Mouse (Mus musculus) adrenal gland, adult (tissue): ENCODE results near the gene Fam118b.

Source experiments
- DNase-seq, 2 experiments: peaks; one replicate each; pipeline ENCODE4 v3.0.0; 2022 to 2023; ENCODE audit warnings: low spot score in 1 of 2; ENCODE audit not compliant: inconsistent age in 2 of 2

The Fam118b gene

DNA sequence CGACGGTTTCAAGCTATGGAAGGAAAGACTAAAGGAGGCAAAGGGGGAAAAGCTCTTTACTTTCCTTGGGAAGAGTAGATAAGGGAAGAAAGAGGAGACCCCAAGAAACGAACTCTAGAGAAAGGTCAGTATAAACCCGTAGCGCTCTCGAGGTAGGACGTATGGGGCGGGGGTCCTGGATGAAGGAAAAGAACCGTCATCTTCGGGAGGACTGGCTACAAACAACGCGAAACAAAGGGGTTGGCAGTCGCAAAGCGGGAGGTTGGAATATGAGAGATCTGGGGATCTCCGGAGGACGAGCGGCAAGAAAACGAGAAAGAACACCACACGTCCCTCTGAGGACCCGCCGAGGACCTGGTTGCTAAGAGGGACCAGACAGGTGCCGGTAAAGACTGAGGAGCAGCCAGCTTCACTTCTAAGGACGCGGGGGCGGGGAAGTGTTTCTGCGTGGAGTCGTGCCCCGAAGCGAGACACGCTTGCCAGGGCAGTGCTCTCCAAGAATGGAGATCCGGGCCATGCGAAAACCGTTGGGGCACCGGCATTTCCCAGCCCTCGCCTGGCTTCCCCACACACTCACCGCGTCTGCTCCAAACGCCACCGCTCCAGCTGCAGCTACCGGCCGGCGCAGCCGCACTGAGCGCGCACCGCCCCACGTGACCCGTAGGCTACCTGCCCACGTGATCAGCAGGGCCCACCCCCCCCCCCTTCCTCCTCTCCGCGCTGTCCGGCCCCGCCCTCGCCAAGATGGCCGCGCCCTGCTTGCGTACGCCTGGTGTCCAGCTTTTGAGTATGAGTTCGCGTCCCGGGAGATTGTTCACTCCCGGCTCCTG, at the start of gene Fam118b, which contains the start of gene Rpusd4:
Fam118b (minus strand) TSS at position 660 of the 830 bp plus-strand sequence.
Rpusd4 (plus strand) TSS at position 720 of the 830 bp plus-strand sequence.
- DNase-seq: peak; percentile 93 to 96

GRCm38 (mm10) chr9:35316771-35317211, 49.2 kb upstream of the Fam118b start:
- DNase-seq: no peak

DNA sequence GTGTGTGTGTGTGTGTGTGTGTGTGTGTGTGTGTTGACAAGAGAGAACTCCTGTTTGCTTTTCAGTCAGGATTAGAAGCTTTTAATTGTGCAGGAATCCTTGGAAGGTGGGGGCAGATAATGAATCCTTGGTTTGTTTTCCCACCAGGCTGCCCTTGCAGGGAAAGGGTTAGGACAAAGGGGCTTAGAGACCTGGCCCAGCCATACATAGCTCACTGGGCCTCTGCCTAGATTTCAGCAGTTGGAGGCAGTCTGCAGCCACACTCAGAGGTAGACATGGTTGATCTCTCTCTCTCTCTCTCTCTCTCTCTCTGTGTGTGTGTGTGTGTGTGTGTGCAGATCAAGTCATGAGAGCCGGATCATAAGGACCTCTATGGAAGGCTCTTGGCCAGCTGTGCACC, 46.6 kb upstream of the Fam118b start:
- DNase-seq: no peak

DNA sequence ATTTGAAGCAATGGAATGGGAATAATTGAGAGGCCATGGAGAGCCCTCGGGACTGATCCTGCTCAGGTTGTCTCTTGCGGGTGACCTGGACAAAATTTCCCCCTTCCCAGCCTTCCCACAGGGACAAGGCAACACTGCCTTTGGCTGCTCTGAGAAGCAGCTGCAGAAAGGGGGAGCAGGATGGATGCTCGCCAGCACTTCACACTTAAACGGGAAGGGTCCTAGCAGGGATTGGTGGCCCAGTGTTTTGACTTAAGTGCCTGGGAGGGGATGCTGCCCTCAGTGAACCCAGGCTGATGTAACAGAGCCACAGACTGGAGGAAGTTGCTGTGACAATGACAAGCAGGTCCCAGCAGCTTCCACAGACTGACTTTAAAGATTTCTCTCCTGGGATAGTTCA, 46.0 kb upstream of the Fam118b start:
- DNase-seq: no peak

GRCm38 (mm10) chr9:35312516-35312915, 44.9 kb upstream of the Fam118b start:
- DNase-seq: no peak

GRCm38 (mm10) chr9:35310377-35310776, 42.8 kb upstream of the Fam118b start:
- DNase-seq: no peak

GRCm38 (mm10) chr9:35307461-35307860, 39.9 kb upstream of the Fam118b start:
- DNase-seq: no peak

DNA sequence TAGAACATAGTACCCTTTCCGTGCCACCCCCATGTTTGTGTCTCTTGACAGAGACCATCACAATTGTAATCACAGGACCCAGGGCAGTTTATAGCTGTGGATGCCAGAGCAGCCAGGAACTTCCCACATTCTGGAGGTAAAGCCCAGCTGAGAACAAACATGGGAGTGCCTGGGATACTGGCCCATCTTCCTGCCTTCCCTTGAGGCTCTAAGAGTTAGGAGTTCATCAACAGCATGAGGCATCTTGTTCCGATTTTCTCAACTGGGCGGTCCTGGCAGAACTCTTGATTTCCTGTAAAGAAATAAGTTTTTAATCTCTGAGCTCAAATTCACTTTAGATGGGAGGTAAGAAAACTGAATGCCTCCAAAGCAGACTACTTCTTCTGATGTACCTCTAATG, 34.6 kb upstream of the Fam118b start:
- no peak for DNase-seq

DNA sequence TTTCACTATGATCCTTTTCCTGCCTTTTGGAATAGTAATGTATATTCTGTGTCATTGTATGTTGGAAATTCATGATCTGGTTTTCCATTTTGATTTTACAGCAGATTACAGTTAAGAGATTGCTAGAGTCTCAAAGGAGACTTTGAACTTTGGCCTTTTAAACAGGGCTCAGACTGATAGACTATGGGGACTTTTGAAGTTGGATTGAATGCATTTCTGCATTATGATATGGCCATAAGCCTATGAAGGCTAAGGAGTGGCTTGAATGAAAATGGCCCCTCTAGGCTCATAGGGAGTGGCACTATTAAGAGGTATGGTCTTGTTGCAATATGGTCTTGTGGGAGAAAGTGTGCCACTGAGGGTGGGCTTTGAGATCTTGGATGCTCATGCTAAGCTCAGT, 30.2 kb upstream of the Fam118b start:
- DNase-seq: no peak

DNA sequence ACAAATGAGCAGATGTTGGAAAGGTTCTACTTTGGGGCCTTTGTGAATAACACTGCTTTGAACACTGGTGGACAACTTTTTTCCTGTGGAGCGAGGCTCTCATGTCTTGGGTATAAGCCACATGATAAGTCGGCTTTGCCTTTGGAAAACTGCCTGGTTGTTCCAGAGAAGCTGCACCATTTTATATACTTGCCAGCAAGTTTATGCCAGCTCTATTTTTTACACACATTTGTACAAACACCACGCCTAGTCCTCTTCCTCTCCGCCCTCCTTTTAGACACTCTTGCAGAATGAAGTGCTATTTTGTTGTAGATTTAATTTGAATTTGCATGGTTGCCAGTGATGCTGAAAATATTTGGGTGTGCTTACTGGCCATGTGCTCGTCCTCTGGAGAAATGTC, 25.9 kb upstream of the Fam118b start:
- no peak for DNase-seq

- DNase-seq: no peak
Observed at GRCm38 (mm10) chr9:35290916-35291315, 23.3 kb upstream of the Fam118b start.

DNA sequence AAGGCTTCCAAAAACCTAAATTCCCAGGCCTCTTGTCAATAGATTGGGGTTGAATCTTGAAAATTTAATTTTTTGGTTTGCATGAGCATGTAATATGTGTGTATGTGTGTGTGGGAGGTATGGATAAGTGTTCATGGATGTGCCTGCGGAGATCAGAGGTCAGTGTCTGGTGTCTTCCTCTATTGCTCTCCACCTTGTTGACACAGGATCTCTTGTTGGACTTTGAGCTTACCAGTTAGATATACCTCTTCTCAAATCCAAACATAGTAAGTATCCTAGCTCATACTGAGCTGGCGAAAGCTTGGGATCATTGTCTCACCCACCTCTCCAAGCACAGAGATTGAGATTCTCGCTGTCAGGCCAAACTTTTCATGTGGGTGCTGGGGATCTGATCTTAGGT, 22.8 kb upstream of the Fam118b start:
- no peak for DNase-seq

DNA sequence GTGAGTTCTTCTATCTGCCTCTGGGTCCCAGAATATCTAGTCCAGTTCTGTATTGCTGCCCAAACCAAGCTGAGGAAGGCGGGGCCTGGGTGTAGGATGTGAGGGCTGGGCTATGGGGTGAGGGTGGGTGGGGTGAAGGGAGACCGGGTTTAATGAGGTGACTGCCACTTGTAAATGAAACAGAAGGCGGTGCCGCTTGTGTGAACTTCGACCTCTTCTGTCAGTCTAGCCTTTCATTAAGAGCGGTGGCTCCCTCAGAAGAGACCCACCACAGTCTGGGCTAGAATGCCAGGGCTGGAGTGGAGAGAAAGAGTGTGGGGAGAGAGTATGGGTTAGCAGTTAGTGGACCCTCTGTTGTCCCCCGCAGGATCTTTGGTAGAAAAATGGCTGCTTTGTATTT, 22.4 kb upstream of the Fam118b start:
- DNase-seq: no peak

DNA sequence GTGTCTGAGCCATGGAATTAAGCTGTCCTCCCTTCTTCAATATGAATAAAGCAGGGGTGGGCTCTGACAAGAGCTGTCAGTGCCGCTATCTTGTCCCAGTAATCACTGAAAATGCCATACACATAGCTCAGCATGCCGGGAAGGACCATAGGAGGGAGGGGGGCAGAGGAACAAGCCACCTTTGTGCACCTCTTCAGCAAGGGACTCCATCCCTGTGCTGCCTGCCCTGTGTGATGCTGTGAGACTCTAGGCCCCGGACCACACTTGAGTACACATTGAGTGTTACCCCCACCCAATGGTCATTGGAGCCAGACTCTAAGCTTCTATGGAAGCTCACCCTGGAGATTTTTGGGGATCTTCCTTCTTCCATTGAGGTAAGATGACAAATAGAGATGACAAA, 18.7 kb upstream of the Fam118b start:
- no peak for DNase-seq

GRCm38 (mm10) chr9:35284351-35284750, 16.7 kb upstream of the Fam118b start:
- no peak for DNase-seq

- no peak for DNase-seq
Observed at GRCm38 (mm10) chr9:35283415-35284069, 15.9 kb upstream of the Fam118b start.

DNA sequence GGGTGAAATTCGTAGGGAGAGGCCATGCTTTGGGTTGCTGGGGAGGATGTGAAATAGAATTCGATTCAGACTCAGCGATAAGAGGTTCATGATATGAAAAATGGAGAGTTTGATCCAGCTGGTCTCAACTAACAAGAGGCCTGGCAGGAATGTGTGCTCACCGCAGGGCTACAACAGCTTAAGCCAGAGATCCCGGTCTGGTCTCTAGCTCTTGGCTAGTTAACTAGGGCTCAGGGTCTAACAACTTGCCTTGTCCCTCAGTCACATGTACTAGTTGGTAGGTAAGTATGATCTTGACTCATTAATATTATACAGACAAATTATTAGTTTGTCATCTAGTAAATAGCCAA, 15.2 kb upstream of the Fam118b start:
- DNase-seq: no peak

- DNase-seq: peak; percentile 39 to 86
Observed at GRCm38 (mm10) chr9:35282006-35282850, 14.6 kb upstream of the Fam118b start.

- DNase-seq: no peak
Observed at GRCm38 (mm10) chr9:35278451-35278850, 10.8 kb upstream of the Fam118b start.

DNA sequence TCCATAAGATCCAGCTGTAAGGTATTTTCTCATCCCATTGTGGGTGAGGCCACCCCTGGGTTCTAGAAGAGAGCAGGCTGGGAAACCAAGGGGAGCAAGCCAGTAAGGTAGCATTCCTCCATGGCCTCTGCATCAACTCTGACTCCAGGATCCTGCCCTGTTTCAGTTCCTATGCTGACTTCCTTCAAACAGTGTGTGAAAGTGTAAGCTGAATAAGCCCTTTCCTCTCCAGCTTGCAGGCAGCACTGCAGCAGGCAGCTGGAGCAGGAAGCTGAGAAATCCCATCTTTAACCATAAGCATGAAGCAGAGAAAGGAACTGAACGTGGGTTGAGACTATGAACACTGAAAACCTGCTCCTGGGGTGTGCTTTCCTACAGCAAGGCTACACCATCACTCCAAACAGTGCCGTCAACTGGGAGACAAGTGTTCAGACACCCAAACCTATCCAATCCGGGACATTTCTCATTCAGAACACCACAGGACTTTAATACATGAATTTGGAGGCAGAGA, 10.3 kb upstream of the Fam118b start:
- DNase-seq: no peak

DNA sequence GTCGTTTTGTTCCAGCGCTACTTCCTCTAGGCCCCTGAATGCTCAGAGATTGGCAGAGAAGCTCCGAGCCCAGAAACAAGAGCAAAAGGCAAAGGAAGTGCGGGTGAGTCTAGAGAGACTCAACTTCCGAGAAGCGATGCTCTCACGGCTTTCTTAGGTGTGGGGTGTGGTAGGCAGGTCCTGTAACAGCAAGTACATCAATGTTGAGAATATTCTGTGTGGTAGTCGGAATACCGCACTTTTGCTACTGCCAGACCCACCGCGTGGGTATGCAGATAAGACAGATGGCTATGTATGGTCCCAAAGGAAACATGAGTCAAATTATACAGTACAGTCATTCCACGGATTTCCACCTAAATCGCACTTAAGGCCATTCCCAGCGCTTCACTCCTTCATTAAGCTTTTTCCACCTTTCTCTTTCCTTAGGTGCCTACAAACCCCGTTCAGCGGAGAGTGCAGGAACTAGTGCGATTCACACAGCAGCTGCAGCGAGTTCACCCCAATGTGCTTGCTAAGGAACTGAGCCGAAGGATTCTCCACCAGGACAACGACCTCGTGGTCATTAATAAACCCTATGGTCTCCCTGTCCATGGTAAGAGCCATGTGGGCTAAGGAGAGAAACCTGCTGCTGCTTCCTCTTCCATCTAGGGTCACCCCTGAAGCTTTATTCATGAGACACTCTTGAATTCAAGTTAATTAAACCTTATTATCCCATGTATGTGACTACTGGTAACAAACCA, 541 bp upstream of the Fam118b start:
- no peak for DNase-seq
